Mouse (Mus musculus): ENCODE results near the gene Gm45021. TPM values are rescaled to one million over a fixed set of nuclear protein-coding genes. Genes with fewer than 3 reads are reported as not detected.

The Gm45021 gene
- polyA plus RNA-seq, 1 experiment from 2014 or later = not detected

- Histone ChIP-seq H3K4me3 (peak within 1 kb of the TSS; percentile 58), H3K9me3 (no peaks in the 10 kb centered on the region), H3K27ac (peak within 1 kb of the TSS; percentile 95), H3K4me2 (peak within 1 kb of the TSS; percentile 50), H3K36me3 (no peaks in the 10 kb centered on the region; the same call in 1 of the 2 replicates), H3K27me3 (no peaks in the 10 kb centered on the region), H3K9ac (peak within 1 kb of the TSS; percentile 51), H3K4me1 (peaks cover 15% of the 10 kb centered on the region)
- ATAC-seq (ENCODE audit: insufficient number of reproducible peaks, low FRiP score, low TSS enrichment, low read depth) = peak; percentile 85
- under 1% methylated on average over 39 of the region's 39 CpGs for WGBS
Measured at GRCm38 (mm10) chr6:48554280-48555103, 34.9 kb upstream of the Gm45021 start, which contains the start of gene Lrrc61. Gene Lrrc61, plus strand, starts transcription at chr6:48554796.

DNA sequence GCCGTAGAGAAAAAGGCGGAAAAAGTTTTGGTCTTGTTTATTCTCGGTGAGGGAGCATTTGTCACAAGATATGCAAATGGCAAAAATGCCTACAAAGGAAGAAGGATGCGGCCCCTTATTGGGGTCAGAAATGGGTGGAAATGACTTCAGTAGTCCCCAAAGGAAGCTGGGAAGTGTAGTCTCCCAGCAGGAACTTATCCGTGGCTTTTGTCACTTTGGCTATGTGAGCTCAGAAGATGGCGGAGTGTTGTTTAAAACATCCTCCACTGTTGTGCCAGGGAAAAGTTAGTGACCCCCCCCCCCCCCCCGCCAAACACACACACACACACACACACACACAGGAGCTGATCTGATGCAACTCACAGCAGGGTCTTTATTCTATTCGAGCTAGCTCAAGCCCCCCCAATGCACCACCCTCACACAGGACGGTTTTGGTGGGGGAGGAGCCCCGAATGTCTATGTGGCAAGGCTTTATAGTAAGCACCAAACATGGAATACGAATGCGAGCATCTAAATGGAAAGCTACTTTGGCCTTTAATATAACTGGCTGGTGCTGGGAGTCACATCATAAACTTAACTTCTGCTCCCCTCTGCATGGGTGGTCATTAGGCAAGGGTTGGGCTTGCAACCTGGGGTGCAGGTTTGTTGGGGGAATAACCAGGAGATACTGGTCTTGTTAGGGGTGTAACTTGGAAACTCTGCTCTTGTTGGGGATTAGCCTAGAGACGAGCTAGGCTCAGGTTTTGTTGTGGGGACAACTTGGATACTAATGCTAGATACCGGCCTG lies 34.1 kb upstream of the Gm45021 start:
- peak overlapping the region; percentile 95 for H3K27ac ChIP-seq
- H3K4me2 ChIP-seq = peak overlapping the region; percentile 50
- peak overlapping the region; percentile 58 for H3K4me3 ChIP-seq
- H3K9me3 ChIP-seq = no peaks in the 10 kb centered on the region
- peak; percentile 83 for ATAC-seq (ENCODE audit: insufficient number of reproducible peaks, low FRiP score, low TSS enrichment, low read depth)
- peaks cover 1% of the 10 kb centered on the region; the same call in 1 of the 2 replicates for H3K36me3 ChIP-seq
- 25% methylated on average over 14 of the region's 14 CpGs for WGBS
- peaks cover 15% of the 10 kb centered on the region for H3K4me1 ChIP-seq
- no peaks in the 10 kb centered on the region for H3K27me3 ChIP-seq
- H3K9ac ChIP-seq = peak overlapping the region; percentile 51

- Histone ChIP-seq H3K4me2 (no peak overlapping the region), H3K27me3 (no peaks in the 10 kb centered on the region), H3K4me3 (0 out of 2 replicates have a peak overlapping the region, but pooled peaks have one; percentile 58), H3K9me3 (no peaks in the 10 kb centered on the region), H3K9ac (no peak overlapping the region), H3K36me3 (peaks cover 3% of the 10 kb centered on the region; the same call in 1 of the 2 replicates), H3K27ac (peak overlapping the region; percentile 95; the same call in 1 of the 2 replicates), H3K4me1 (peaks cover 15% of the 10 kb centered on the region)
- WGBS = 69% methylated on average over 3 of the region's 3 CpGs
- no peak for ATAC-seq (ENCODE audit: insufficient number of reproducible peaks, low FRiP score, low TSS enrichment, low read depth)
Measured at GRCm38 (mm10) chr6:48555956-48556355, 33.5 kb upstream of the Gm45021 start.

- 75% methylated on average over 4 of the region's 4 CpGs for WGBS
- peaks cover 19% of the 10 kb centered on the region for H3K4me1 ChIP-seq
- no peaks in the 10 kb centered on the region for H3K27me3 ChIP-seq
- no peak for ATAC-seq (ENCODE audit: insufficient number of reproducible peaks, low FRiP score, low TSS enrichment, low read depth)
- H3K4me3 ChIP-seq = no peak overlapping the region
- peaks cover 11% of the 10 kb centered on the region for H3K36me3 ChIP-seq
- no peak overlapping the region for H3K4me2 ChIP-seq
- no peak overlapping the region for H3K9ac ChIP-seq
- H3K9me3 ChIP-seq = no peaks in the 10 kb centered on the region
- H3K27ac ChIP-seq = no peak overlapping the region
Measured at GRCm38 (mm10) chr6:48565693-48566310, 23.6 kb upstream of the Gm45021 start.

DNA sequence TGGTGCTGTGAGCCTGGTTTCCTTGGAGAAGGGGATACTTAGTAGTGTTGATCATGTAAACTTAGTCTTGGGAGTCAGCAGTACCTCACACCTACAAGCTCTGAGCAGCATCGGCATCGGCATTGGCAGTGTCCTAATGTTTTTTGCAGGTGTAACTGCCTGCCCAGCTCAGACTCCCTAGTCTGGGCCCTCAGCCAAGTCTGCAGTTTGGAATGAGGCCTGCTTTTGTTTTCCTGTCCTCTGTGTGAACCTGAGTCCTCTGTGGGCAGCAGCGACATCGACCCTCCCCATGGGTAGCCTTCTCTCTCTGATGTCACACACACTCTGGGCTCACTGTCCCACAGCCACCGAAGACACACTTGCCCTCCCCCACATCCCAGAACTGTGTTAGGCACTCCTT lies 23.1 kb upstream of the Gm45021 start:
- Histone ChIP-seq H3K27me3 (no peaks in the 10 kb centered on the region), H3K9me3 (no peaks in the 10 kb centered on the region), H3K4me1 (peaks cover 19% of the 10 kb centered on the region), H3K4me2 (no peak overlapping the region), H3K27ac (no peak overlapping the region), H3K36me3 (peaks cover 11% of the 10 kb centered on the region), H3K4me3 (no peak overlapping the region), H3K9ac (no peak overlapping the region)
- ATAC-seq (ENCODE audit: insufficient number of reproducible peaks, low FRiP score, low TSS enrichment, low read depth) = no peak
- WGBS = 28% methylated on average over 5 of the region's 5 CpGs

- Histone ChIP-seq H3K4me1 (peaks cover 33% of the 10 kb centered on the region), H3K4me2 (no peak overlapping the region), H3K4me3 (no peak overlapping the region), H3K27ac (0 out of 2 replicates have a peak overlapping the region, but pooled peaks have one; percentile 1), H3K36me3 (peaks cover 8% of the 10 kb centered on the region; the same call in 1 of the 2 replicates), H3K27me3 (no peaks in the 10 kb centered on the region), H3K9me3 (no peaks in the 10 kb centered on the region), H3K9ac (no peak overlapping the region)
- no peak; the same call in 1 of the 2 replicates for ATAC-seq (ENCODE audit: insufficient number of reproducible peaks, low FRiP score, low TSS enrichment, low read depth)
- 71% methylated on average over 21 of the region's 21 CpGs for WGBS
Measured at GRCm38 (mm10) chr6:48568036-48568984, 21.1 kb upstream of the Gm45021 start.

DNA sequence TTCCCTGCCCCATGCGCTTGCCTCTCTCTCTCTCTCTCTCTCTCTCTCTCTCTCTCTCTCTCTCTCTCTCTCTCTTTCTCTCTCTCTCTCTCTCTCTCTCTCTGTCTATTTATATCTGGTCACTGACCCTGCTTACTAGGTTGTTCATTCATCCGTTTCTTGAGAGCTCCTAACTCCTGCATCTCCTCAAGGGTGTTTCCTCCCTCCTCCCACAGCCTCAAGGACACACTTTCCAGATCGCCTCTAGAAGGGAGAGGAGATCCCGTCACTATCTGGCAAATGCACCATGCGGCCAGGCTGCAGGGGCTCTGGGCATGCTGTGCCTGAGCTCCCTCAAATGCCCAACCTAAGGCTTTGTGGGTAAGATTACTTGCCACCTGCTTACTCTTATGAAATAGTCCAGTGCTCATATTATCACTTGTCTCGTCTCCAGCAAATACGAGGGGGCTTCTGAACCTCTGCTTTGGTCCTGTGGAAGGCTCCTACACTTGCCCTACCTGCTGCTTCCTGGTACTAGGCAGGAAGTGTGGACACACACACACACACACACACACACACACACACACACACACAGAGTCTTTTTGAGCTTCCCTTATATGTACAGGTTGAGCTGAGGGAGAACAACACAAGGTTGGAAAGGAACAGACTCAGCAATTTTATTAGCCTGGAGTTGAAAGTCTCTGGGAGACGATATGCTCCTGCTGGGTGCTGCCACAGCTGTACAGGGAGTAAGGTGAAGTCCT lies 20.2 kb upstream of the Gm45021 start:
- 78% methylated on average over 8 of the region's 8 CpGs for WGBS

GRCm38 (mm10) chr6:48572014-48572413 lies 17.4 kb upstream of the Gm45021 start:
- H3K4me2 ChIP-seq = no peak overlapping the region
- H3K4me1 ChIP-seq = peaks cover 23% of the 10 kb centered on the region
- H3K9me3 ChIP-seq = no peaks in the 10 kb centered on the region
- 89% methylated on average over 5 of the region's 5 CpGs for WGBS
- no peaks in the 10 kb centered on the region for H3K27me3 ChIP-seq
- ATAC-seq (ENCODE audit: insufficient number of reproducible peaks, low FRiP score, low TSS enrichment, low read depth) = no peak
- no peaks in the 10 kb centered on the region for H3K36me3 ChIP-seq
- H3K9ac ChIP-seq = no peak overlapping the region
- H3K4me3 ChIP-seq = no peak overlapping the region
- H3K27ac ChIP-seq = peak overlapping the region; percentile 50; the same call in 1 of the 2 replicates

More for the DNA sequence above, 20.2 kb upstream of the Gm45021 start:
- Histone ChIP-seq H3K4me3 (no peak overlapping the region), H3K27ac (no peak overlapping the region), H3K27me3 (no peaks in the 10 kb centered on the region), H3K9me3 (no peaks in the 10 kb centered on the region), H3K4me2 (no peak overlapping the region), H3K4me1 (peaks cover 34% of the 10 kb centered on the region), H3K9ac (no peak overlapping the region), H3K36me3 (peaks cover 6% of the 10 kb centered on the region; the same call in 1 of the 2 replicates)
- ATAC-seq (ENCODE audit: insufficient number of reproducible peaks, low FRiP score, low TSS enrichment, low read depth) = no peak

GRCm38 (mm10) chr6:48572572-48573061 lies 16.8 kb upstream of the Gm45021 start, which contains the start of gene Rarres2:
Gene Rarres2, minus strand, starts transcription at chr6:48572789.
- Histone ChIP-seq H3K36me3 (no peaks in the 10 kb centered on the region), H3K27ac (peak within 1 kb of the TSS; percentile 50), H3K4me1 (peaks cover 23% of the 10 kb centered on the region), H3K9ac (no peak within 1 kb of the TSS), H3K4me2 (no peak within 1 kb of the TSS; the same call in 1 of the 2 replicates), H3K9me3 (no peaks in the 10 kb centered on the region), H3K4me3 (no peak within 1 kb of the TSS), H3K27me3 (no peaks in the 10 kb centered on the region)
- 14% methylated on average over 6 of the region's 6 CpGs for WGBS
- ATAC-seq (ENCODE audit: insufficient number of reproducible peaks, low FRiP score, low TSS enrichment, low read depth) = 0 out of 2 replicates have a peak, but pooled peaks have one; percentile 26

GRCm38 (mm10) chr6:48573280-48573679 lies 16.1 kb upstream of the Gm45021 start:
- H3K9ac ChIP-seq = no peak overlapping the region
- 38% methylated on average over 10 of the region's 10 CpGs for WGBS
- H3K27ac ChIP-seq = peak overlapping the region; percentile 50; the same call in 1 of the 2 replicates
- no peak for ATAC-seq (ENCODE audit: insufficient number of reproducible peaks, low FRiP score, low TSS enrichment, low read depth)
- no peaks in the 10 kb centered on the region for H3K9me3 ChIP-seq
- H3K4me1 ChIP-seq = peaks cover 21% of the 10 kb centered on the region
- no peak overlapping the region for H3K4me3 ChIP-seq
- no peaks in the 10 kb centered on the region for H3K36me3 ChIP-seq
- H3K27me3 ChIP-seq = no peaks in the 10 kb centered on the region
- no peak overlapping the region for H3K4me2 ChIP-seq
